Mouse (Mus musculus): ENCODE results near the gene Slc23a4. TPM values are rescaled to one million over a fixed set of nuclear protein-coding genes. Genes with fewer than 3 reads are reported as not detected.

Slc23a4 gene
- polyA plus RNA-seq, 1 experiment from 2014 or later = 0.21 TPM

- no peaks in the 10 kb centered on the region for H3K27me3 ChIP-seq (ENCODE audit: insufficient read depth, low read length)
- no peak overlapping the region for H3K27ac ChIP-seq
- H3K4me3 ChIP-seq (replicated peaks; ENCODE audit: low read depth, low read length) = no peak overlapping the region
- no peak for DNase-seq (ENCODE audit: low spot score)
- no peak overlapping the region for H3K4me2 ChIP-seq (ENCODE audit: low read length)
- peak; percentile 23; the same call in 1 of the 2 replicates for TF ChIP-seq CTCF (IDR thresholded peaks at IDR 0.05; ENCODE audit: low read depth)
- no peaks in the 10 kb centered on the region for H3K4me1 ChIP-seq (replicated peaks; ENCODE audit: insufficient read depth, low read length)
- no peaks in the 10 kb centered on the region for H3K36me3 ChIP-seq (ENCODE audit: insufficient read depth, low read length)
- H3K9me3 ChIP-seq (replicated peaks; ENCODE audit: low read length) = no peaks in the 10 kb centered on the region
- H3K9ac ChIP-seq (ENCODE audit: low read depth, low read length) = no peak overlapping the region
- no peak for ATAC-seq (replicated peaks; ENCODE audit: low FRiP score, low read depth)
- 60% methylated on average over 7 of the region's 7 CpGs for WGBS
These were observed 36.1 kb downstream of the Slc23a4 start for GRCm38 (mm10) chr6:34951956-34952667.

GRCm38 (mm10) chr6:34951518-34951917 lies 36.7 kb downstream of the Slc23a4 start:
- ATAC-seq (replicated peaks; ENCODE audit: low FRiP score, low read depth) (no peak), DNase-seq (ENCODE audit: low spot score) (no peak)
- Histone ChIP-seq H3K36me3 (ENCODE audit: insufficient read depth, low read length) (no peaks in the 10 kb centered on the region), H3K4me1 (replicated peaks; ENCODE audit: insufficient read depth, low read length) (no peaks in the 10 kb centered on the region), H3K9me3 (replicated peaks; ENCODE audit: low read length) (no peaks in the 10 kb centered on the region), H3K4me2 (ENCODE audit: low read length) (no peak overlapping the region), H3K4me3 (replicated peaks; ENCODE audit: low read depth, low read length) (no peak overlapping the region), H3K27ac (no peak overlapping the region), H3K27me3 (ENCODE audit: insufficient read depth, low read length) (no peaks in the 10 kb centered on the region), H3K9ac (ENCODE audit: low read depth, low read length) (no peak overlapping the region)
- 89% methylated on average over 7 of the region's 7 CpGs for WGBS
- no peak for TF ChIP-seq CTCF (IDR thresholded peaks at IDR 0.05; ENCODE audit: low read depth)

- H3K27me3 ChIP-seq (ENCODE audit: insufficient read depth, low read length) = no peaks in the 10 kb centered on the region
- H3K4me1 ChIP-seq (replicated peaks; ENCODE audit: insufficient read depth, low read length) = no peaks in the 10 kb centered on the region
- peak overlapping the region; percentile 38 for H3K4me2 ChIP-seq (ENCODE audit: low read length)
- no peak overlapping the region for H3K27ac ChIP-seq
- H3K4me3 ChIP-seq (replicated peaks; ENCODE audit: low read depth, low read length) = no peak overlapping the region
- ATAC-seq (replicated peaks; ENCODE audit: low FRiP score, low read depth) (0 out of 2 replicates have a peak, but pooled peaks have one; percentile 22), DNase-seq (ENCODE audit: low spot score) (no peak)
- H3K9me3 ChIP-seq (replicated peaks; ENCODE audit: low read length) = no peaks in the 10 kb centered on the region
- WGBS = 24% methylated on average over 11 of the region's 11 CpGs
- no peaks in the 10 kb centered on the region for H3K36me3 ChIP-seq (ENCODE audit: insufficient read depth, low read length)
- H3K9ac ChIP-seq (ENCODE audit: low read depth, low read length) = no peak overlapping the region
- no peak for TF ChIP-seq CTCF (IDR thresholded peaks at IDR 0.05; ENCODE audit: low read depth)
These were observed 39.7 kb downstream of the Slc23a4 start for GRCm38 (mm10) chr6:34948461-34948860.

- ATAC-seq (replicated peaks; ENCODE audit: low FRiP score, low read depth) (no peak), DNase-seq (ENCODE audit: low spot score) (no peak)
- H3K4me2 ChIP-seq (ENCODE audit: low read length) = no peak overlapping the region
- no peak overlapping the region for H3K27ac ChIP-seq
- H3K4me3 ChIP-seq (replicated peaks; ENCODE audit: low read depth, low read length) = no peak overlapping the region
- H3K36me3 ChIP-seq (ENCODE audit: insufficient read depth, low read length) = no peaks in the 10 kb centered on the region
- no peaks in the 10 kb centered on the region for H3K4me1 ChIP-seq (replicated peaks; ENCODE audit: insufficient read depth, low read length)
- WGBS = 100% methylated on average over 1 of the region's 1 CpGs
- no peaks in the 10 kb centered on the region for H3K27me3 ChIP-seq (ENCODE audit: insufficient read depth, low read length)
- TF ChIP-seq CTCF (IDR thresholded peaks at IDR 0.05; ENCODE audit: low read depth) = no peak
- no peak overlapping the region for H3K9ac ChIP-seq (ENCODE audit: low read depth, low read length)
- H3K9me3 ChIP-seq (replicated peaks; ENCODE audit: low read length) = no peaks in the 10 kb centered on the region
These were observed 41.6 kb downstream of the Slc23a4 start for GRCm38 (mm10) chr6:34946486-34947079.

GRCm38 (mm10) chr6:34943499-34943898 lies 44.7 kb downstream of the Slc23a4 start:
- 74% methylated on average over 5 of the region's 5 CpGs for WGBS
- ATAC-seq (replicated peaks; ENCODE audit: low FRiP score, low read depth) = no peak

GRCm38 (mm10) chr6:34942446-34942845 lies 45.8 kb downstream of the Slc23a4 start:
- DNase-seq (ENCODE audit: low spot score) (no peak), ATAC-seq (replicated peaks; ENCODE audit: low FRiP score, low read depth) (no peak)
- no peaks in the 10 kb centered on the region for H3K27me3 ChIP-seq (ENCODE audit: insufficient read depth, low read length)
- 94% methylated on average over 9 of the region's 9 CpGs for WGBS
- H3K4me3 ChIP-seq (replicated peaks; ENCODE audit: low read depth, low read length) = no peak overlapping the region
- no peaks in the 10 kb centered on the region for H3K36me3 ChIP-seq (ENCODE audit: insufficient read depth, low read length)
- no peaks in the 10 kb centered on the region for H3K4me1 ChIP-seq (replicated peaks; ENCODE audit: insufficient read depth, low read length)
- H3K9ac ChIP-seq (ENCODE audit: low read depth, low read length) = no peak overlapping the region
- no peak overlapping the region for H3K4me2 ChIP-seq (ENCODE audit: low read length)
- no peak for TF ChIP-seq CTCF (IDR thresholded peaks at IDR 0.05; ENCODE audit: low read depth)
- H3K9me3 ChIP-seq (replicated peaks; ENCODE audit: low read length) = no peaks in the 10 kb centered on the region
- no peak overlapping the region for H3K27ac ChIP-seq

More at GRCm38 (mm10) chr6:34943499-34943898, 44.7 kb downstream of the Slc23a4 start:
- no peaks in the 10 kb centered on the region for H3K27me3 ChIP-seq (ENCODE audit: insufficient read depth, low read length)
- H3K27ac ChIP-seq = no peak overlapping the region
- no peak for DNase-seq (ENCODE audit: low spot score)
- no peaks in the 10 kb centered on the region for H3K36me3 ChIP-seq (ENCODE audit: insufficient read depth, low read length)
- no peaks in the 10 kb centered on the region for H3K4me1 ChIP-seq (replicated peaks; ENCODE audit: insufficient read depth, low read length)
- H3K9me3 ChIP-seq (replicated peaks; ENCODE audit: low read length) = no peaks in the 10 kb centered on the region
- H3K4me2 ChIP-seq (ENCODE audit: low read length) = no peak overlapping the region
- no peak overlapping the region for H3K4me3 ChIP-seq (replicated peaks; ENCODE audit: low read depth, low read length)
- no peak for TF ChIP-seq CTCF (IDR thresholded peaks at IDR 0.05; ENCODE audit: low read depth)
- no peak overlapping the region for H3K9ac ChIP-seq (ENCODE audit: low read depth, low read length)
